Mouse (Mus musculus) liver, embryonic 14.5 days (tissue): ENCODE measurements at regions not wholly inside any gene's neighbourhood (a gene's known extent, or its start where the extent isn't known, plus 50 kb on each side); places are given as distances from the start of the nearest gene placed in this dataset.

Experiments used
- ATAC-seq: fragments of 200-750 bp; cut with Nextera tagmentation; 2 replicates; pipeline ENCODE4 v1.8.0; 2017; ENCODE audit warnings: moderate number of reproducible peaks, mild to moderate bottlenecking, moderate library complexity; ENCODE audit not compliant: insufficient read depth
- DNase-seq, 3 experiments: peaks; one replicate each; pipeline ENCODE4 v3.0.0-alpha.2; 2012 to 2013; ENCODE audit warnings: low read depth in 3 of 3, low spot score in 3 of 3
- H3K27ac ChIP-seq: fragments of 300-500 bp; sonication (generic); 2 replicates; pipeline ENCODE4 v1.5.1; 2014; ENCODE audit warnings: moderate library complexity, mild to moderate bottlenecking, control low read depth, inconsistent platforms
- H3K27me3 ChIP-seq: fragments of 300-500 bp; sonication (generic); 2 replicates; pipeline ENCODE4 v1.6.1; 2014; ENCODE audit warnings: mild to moderate bottlenecking, low read length, moderate library complexity; ENCODE audit not compliant: control insufficient read depth, insufficient read depth
- H3K36me3 ChIP-seq: fragments of 300-500 bp; sonication (generic); replicated peaks from 2 replicates; pipeline ENCODE4 v1.6.1; 2014; ENCODE audit warnings: low read depth; ENCODE audit not compliant: control insufficient read depth, insufficient read depth
- H3K4me1 ChIP-seq, 2 experiments: fragments of 200-500 bp in 1 of 2; fragments of 300-500 bp in 1 of 2; sonication (generic) in 1 of 2; replicated peaks; 2 replicates each; pipeline ENCODE4 v1.6.1; 2012 to 2014; ENCODE audit warnings: antibody characterized with exemption in 1 of 2, inconsistent platforms in 1 of 2, low read length in 1 of 2; ENCODE audit not compliant: control insufficient read depth in 2 of 2, insufficient read depth in 2 of 2
- H3K4me2 ChIP-seq: fragments of 300-500 bp; sonication (generic); 2 replicates; pipeline ENCODE4 v1.6.1; 2014; ENCODE audit warnings: low read depth, mild to moderate bottlenecking, control low read depth, moderate library complexity
- H3K4me3 ChIP-seq, 2 experiments: fragments of 200-500 bp in 1 of 2; fragments of 300-500 bp in 1 of 2; sonication (generic) in 1 of 2; 2 replicates each; pipeline ENCODE4 v1.5.1; 2012 to 2014; ENCODE audit warnings: low read depth in 2 of 2, low read length in 2 of 2, mild to moderate bottlenecking in 2 of 2, control low read depth in 1 of 2, inconsistent platforms in 1 of 2, moderate library complexity in 1 of 2; ENCODE audit not compliant: insufficient read depth in 1 of 2
- H3K9ac ChIP-seq: fragments of 300-500 bp; sonication (generic); replicated peaks from 2 replicates; pipeline ENCODE4 v1.6.1; 2014; ENCODE audit warnings: mild to moderate bottlenecking, control low read depth, moderate library complexity
- H3K9me3 ChIP-seq: fragments of 300-500 bp; sonication (generic); 2 replicates; pipeline ENCODE4 v1.6.1; 2016; ENCODE audit warnings: low read length, mixed read lengths; ENCODE audit not compliant: control insufficient read depth
- CTCF ChIP-seq: IDR thresholded peaks from 2 replicates; pipeline ENCODE4 v1.5.1; 2016; ENCODE audit warnings: antibody characterized with exemption, low read depth, control low read depth
- EP300 ChIP-seq: IDR thresholded peaks from 2 replicates; pipeline ENCODE4 v1.6.1; 2016; ENCODE audit warnings: antibody characterized with exemption, low read depth
- WGBS: fragments of 180-500 bp; shearing (Covaris S2); extraction: QIAGEN DNeasy Blood & Tissue Kit; methylation state at CpG from one replicate; pipeline ENCODE4 v1.1.7; 2014; ENCODE audit not compliant: insufficient replicate concordance; 5-methylcytosine and 5-hydroxymethylcytosine counted together

DNA sequence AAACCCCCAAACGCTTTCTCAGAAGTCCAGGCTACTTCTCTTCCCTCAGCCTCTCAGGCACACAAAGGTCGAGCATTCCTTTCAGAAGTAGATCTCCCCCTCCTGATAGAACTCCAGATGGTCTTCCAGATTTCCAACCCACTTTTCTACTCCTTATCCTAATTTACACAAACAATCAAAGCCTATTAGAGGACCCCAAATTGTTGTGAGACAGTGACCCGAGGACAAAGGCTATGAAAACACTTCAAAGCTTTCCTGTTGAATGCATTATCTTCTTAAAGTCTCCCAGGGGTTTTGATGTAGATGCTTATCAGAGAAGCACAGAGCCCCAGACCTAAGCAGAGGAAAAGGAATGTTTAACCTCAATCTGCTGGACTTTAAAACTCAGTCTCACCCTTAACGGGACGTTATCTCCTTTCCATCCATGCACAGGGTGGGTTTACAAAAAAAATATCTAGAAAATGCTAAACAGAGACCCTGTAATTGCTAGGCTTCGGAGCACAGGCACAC lies 370.9 kb downstream of the Galc start:
- Histone ChIP-seq H3K36me3 (no peaks in the 10 kb centered on the region), H3K4me2 (no peak overlapping the region), H3K27ac (no peak overlapping the region), H3K9me3 (no peaks in the 10 kb centered on the region), H3K4me1 (no peaks in the 10 kb centered on the region), H3K9ac (no peak overlapping the region), H3K27me3 (no peaks in the 10 kb centered on the region), H3K4me3 (no peak overlapping the region)
- DNase-seq = no peak
- no peak for ATAC-seq
- no peak for TF ChIP-seq EP300
- no peak for TF ChIP-seq CTCF
- 11% methylated on average over 6 of the region's 6 CpGs for WGBS

GRCm38 (mm10) chr12:97882439-97882838 lies 376.8 kb downstream of the Galc start:
- no peaks in the 10 kb centered on the region for H3K9me3 ChIP-seq
- TF ChIP-seq CTCF (no peak), EP300 (no peak)
- H3K36me3 ChIP-seq = no peaks in the 10 kb centered on the region
- 31% methylated on average over 4 of the region's 4 CpGs for WGBS
- DNase-seq (no peak), ATAC-seq (no peak)
- H3K27ac ChIP-seq = no peak overlapping the region
- no peaks in the 10 kb centered on the region for H3K4me1 ChIP-seq
- H3K4me3 ChIP-seq = no peak overlapping the region
- H3K9ac ChIP-seq = no peak overlapping the region
- H3K4me2 ChIP-seq = no peak overlapping the region
- no peaks in the 10 kb centered on the region for H3K27me3 ChIP-seq

GRCm38 (mm10) chr12:97872391-97872790 lies 386.9 kb downstream of the Galc start:
- Histone ChIP-seq H3K36me3 (no peaks in the 10 kb centered on the region), H3K9ac (no peak overlapping the region), H3K27ac (no peak overlapping the region), H3K4me1 (no peaks in the 10 kb centered on the region), H3K4me2 (no peak overlapping the region), H3K9me3 (no peaks in the 10 kb centered on the region), H3K4me3 (no peak overlapping the region), H3K27me3 (no peaks in the 10 kb centered on the region)
- TF ChIP-seq CTCF (peak; percentile 68), EP300 (no peak)
- DNase-seq = peak; percentile 1 to 13 (median 13)
- ATAC-seq = no peak
- WGBS = 0% methylated on average over 2 of the region's 2 CpGs

DNA sequence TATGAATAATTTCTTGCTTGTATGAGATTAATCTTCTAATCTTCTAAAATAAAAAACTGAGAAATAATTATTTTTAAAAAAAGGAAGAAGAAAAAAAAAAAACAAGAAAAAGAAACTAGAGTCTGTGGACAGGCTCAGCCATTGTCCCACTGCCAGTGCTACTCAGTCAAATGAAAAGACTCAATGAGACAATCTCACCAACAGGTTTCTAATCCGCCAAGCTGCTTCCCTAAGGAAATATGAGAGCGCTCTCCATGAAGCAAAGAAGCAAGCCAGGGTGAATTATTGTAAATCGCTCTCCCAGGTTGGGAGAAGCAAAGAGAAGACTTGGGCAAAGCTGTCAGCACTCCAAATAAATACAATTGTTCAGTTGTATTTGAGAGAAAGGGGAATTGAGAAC lies 396.3 kb downstream of the Galc start:
- no peak overlapping the region for H3K4me3 ChIP-seq
- no peak for DNase-seq
- WGBS = 59% methylated on average over 3 of the region's 3 CpGs
- TF ChIP-seq CTCF (no peak), EP300 (no peak)
- H3K4me1 ChIP-seq = no peaks in the 10 kb centered on the region
- no peak overlapping the region for H3K27ac ChIP-seq
- no peak overlapping the region for H3K4me2 ChIP-seq
- no peaks in the 10 kb centered on the region for H3K36me3 ChIP-seq
- H3K27me3 ChIP-seq = no peaks in the 10 kb centered on the region
- no peaks in the 10 kb centered on the region for H3K9me3 ChIP-seq
- no peak for ATAC-seq
- H3K9ac ChIP-seq = no peak overlapping the region

- no peaks in the 10 kb centered on the region for H3K4me1 ChIP-seq
- no peak for TF ChIP-seq CTCF
- TF ChIP-seq EP300 = no peak
- H3K27ac ChIP-seq = no peak overlapping the region
- 71% methylated on average over 8 of the region's 8 CpGs for WGBS
- ATAC-seq = no peak
- H3K36me3 ChIP-seq = no peaks in the 10 kb centered on the region
- DNase-seq = no peak
- no peak overlapping the region for H3K4me2 ChIP-seq
- no peaks in the 10 kb centered on the region for H3K9me3 ChIP-seq
- H3K4me3 ChIP-seq = no peak overlapping the region
- H3K27me3 ChIP-seq = no peaks in the 10 kb centered on the region
- no peak overlapping the region for H3K9ac ChIP-seq
Observed at GRCm38 (mm10) chr12:97836202-97836908, 422.9 kb downstream of the Galc start.
